Mouse (Mus musculus) embryonic facial prominence, embryonic 10.5 days (tissue): ENCODE measurements at regions not wholly inside any gene's neighbourhood (a gene's known extent, or its start where the extent isn't known, plus 50 kb on each side); places are given as distances from the start of the nearest gene placed in this dataset.

ENCODE experiments used
- DNase-seq: peaks from one replicate; pipeline ENCODE4 v3.0.0-alpha.2; 2017; ENCODE audit warnings: low spot score
- H3K27ac ChIP-seq: fragments of 300-500 bp; sonication (generic); replicated peaks from 2 replicates; pipeline ENCODE4 v1.5.1; 2016; ENCODE audit warnings: mild to moderate bottlenecking
- H3K27me3 ChIP-seq: fragments of 300-500 bp; sonication (generic); replicated peaks from 2 replicates; pipeline ENCODE4 v1.6.1; 2016; ENCODE audit warnings: low read depth, mild to moderate bottlenecking; ENCODE audit not compliant: poor library complexity, severe bottlenecking
- H3K36me3 ChIP-seq: fragments of 300-500 bp; sonication (generic); replicated peaks from 2 replicates; pipeline ENCODE4 v1.6.1; 2016; ENCODE audit warnings: mild to moderate bottlenecking, moderate library complexity
- H3K4me1 ChIP-seq: fragments of 300-500 bp; sonication (generic); 2 replicates; pipeline ENCODE4 v1.6.1; 2016
- H3K4me3 ChIP-seq: fragments of 300-500 bp; sonication (generic); 2 replicates; pipeline ENCODE4 v1.5.1; 2016; ENCODE audit warnings: mild to moderate bottlenecking, moderate library complexity
- H3K9me3 ChIP-seq: fragments of 300-500 bp; sonication (generic); 2 replicates; pipeline ENCODE4 v1.6.1; 2016; ENCODE audit warnings: mild to moderate bottlenecking
- WGBS: fragments of 180-500 bp; shearing (Covaris S2); methylation state at CpG from one replicate; pipeline ENCODE4 v1.1.7; 2016; 5-methylcytosine and 5-hydroxymethylcytosine counted together

- H3K27ac ChIP-seq = no peak overlapping the region
- 85% methylated on average over 3 of the region's 3 CpGs for WGBS
- H3K27me3 ChIP-seq = no peaks in the 10 kb centered on the region
- H3K4me3 ChIP-seq = no peak overlapping the region
- H3K36me3 ChIP-seq = no peaks in the 10 kb centered on the region
- H3K9me3 ChIP-seq = no peaks in the 10 kb centered on the region
- DNase-seq = no peak
- H3K4me1 ChIP-seq = 0 out of 2 replicates have a peak, but pooled peaks cover 3% of the 10 kb centered on the region
Observed at GRCm38 (mm10) chr1:137561686-137562085, 601.4 kb upstream of the Nr5a2 start.

GRCm38 (mm10) chr1:137560389-137561268 lies 600.4 kb upstream of the Nr5a2 start:
- Histone ChIP-seq H3K27me3 (no peaks in the 10 kb centered on the region), H3K4me3 (no peak overlapping the region), H3K36me3 (no peaks in the 10 kb centered on the region), H3K27ac (no peak overlapping the region), H3K9me3 (no peaks in the 10 kb centered on the region), H3K4me1 (0 out of 2 replicates have a peak, but pooled peaks cover 3% of the 10 kb centered on the region)
- WGBS = 66% methylated on average over 11 of the region's 11 CpGs
- no peak for DNase-seq

- no peak overlapping the region for H3K27ac ChIP-seq
- no peaks in the 10 kb centered on the region for H3K27me3 ChIP-seq
- DNase-seq = no peak
- WGBS = 96% methylated on average over 1 of the region's 1 CpGs
- H3K4me3 ChIP-seq = no peak overlapping the region
- no peaks in the 10 kb centered on the region for H3K9me3 ChIP-seq
- no peaks in the 10 kb centered on the region for H3K4me1 ChIP-seq
- H3K36me3 ChIP-seq = no peaks in the 10 kb centered on the region
Observed at GRCm38 (mm10) chr1:137549659-137550058, 589.4 kb upstream of the Nr5a2 start.

- Histone ChIP-seq H3K4me1 (no peaks in the 10 kb centered on the region), H3K27me3 (no peaks in the 10 kb centered on the region), H3K27ac (no peak overlapping the region), H3K4me3 (no peak overlapping the region), H3K9me3 (no peaks in the 10 kb centered on the region), H3K36me3 (no peaks in the 10 kb centered on the region)
- DNase-seq = no peak
Observed at GRCm38 (mm10) chr1:137545666-137546065, 585.4 kb upstream of the Nr5a2 start.

GRCm38 (mm10) chr1:137543828-137544227 lies 583.6 kb upstream of the Nr5a2 start:
- no peak overlapping the region for H3K27ac ChIP-seq
- no peaks in the 10 kb centered on the region for H3K27me3 ChIP-seq
- H3K4me1 ChIP-seq = no peaks in the 10 kb centered on the region
- WGBS = 90% methylated on average over 3 of the region's 3 CpGs
- no peak overlapping the region for H3K4me3 ChIP-seq
- H3K36me3 ChIP-seq = no peaks in the 10 kb centered on the region
- no peak for DNase-seq
- H3K9me3 ChIP-seq = no peaks in the 10 kb centered on the region

GRCm38 (mm10) chr1:137541453-137541852 lies 581.2 kb upstream of the Nr5a2 start:
- no peaks in the 10 kb centered on the region for H3K27me3 ChIP-seq
- no peaks in the 10 kb centered on the region for H3K36me3 ChIP-seq
- no peak overlapping the region for H3K27ac ChIP-seq
- WGBS = 85% methylated on average over 9 of the region's 9 CpGs
- H3K4me1 ChIP-seq = no peaks in the 10 kb centered on the region
- no peak for DNase-seq
- H3K9me3 ChIP-seq = no peaks in the 10 kb centered on the region
- H3K4me3 ChIP-seq = no peak overlapping the region

GRCm38 (mm10) chr1:137539424-137540116 lies 579.3 kb upstream of the Nr5a2 start:
- Histone ChIP-seq H3K4me1 (no peaks in the 10 kb centered on the region), H3K36me3 (no peaks in the 10 kb centered on the region), H3K27ac (no peak overlapping the region), H3K4me3 (no peak overlapping the region), H3K27me3 (no peaks in the 10 kb centered on the region), H3K9me3 (no peaks in the 10 kb centered on the region)
- no peak for DNase-seq
- WGBS = 72% methylated on average over 12 of the region's 12 CpGs

GRCm38 (mm10) chr1:137514750-137515149 lies 554.5 kb upstream of the Nr5a2 start:
- Histone ChIP-seq H3K36me3 (no peaks in the 10 kb centered on the region), H3K27me3 (no peaks in the 10 kb centered on the region), H3K4me1 (peaks cover 3% of the 10 kb centered on the region; the same call in 1 of the 2 replicates), H3K9me3 (no peaks in the 10 kb centered on the region), H3K4me3 (no peak overlapping the region), H3K27ac (no peak overlapping the region)
- no peak for DNase-seq
- WGBS = 93% methylated on average over 2 of the region's 2 CpGs

- WGBS = 57% methylated on average over 8 of the region's 8 CpGs
- no peaks in the 10 kb centered on the region for H3K9me3 ChIP-seq
- no peaks in the 10 kb centered on the region for H3K36me3 ChIP-seq
- H3K4me1 ChIP-seq = 0 out of 2 replicates have a peak, but pooled peaks cover 4% of the 10 kb centered on the region
- DNase-seq = no peak
- no peaks in the 10 kb centered on the region for H3K27me3 ChIP-seq
- H3K27ac ChIP-seq = no peak overlapping the region
- no peak overlapping the region for H3K4me3 ChIP-seq
Observed at GRCm38 (mm10) chr1:137503704-137504422, 543.6 kb upstream of the Nr5a2 start.

- no peak overlapping the region for H3K27ac ChIP-seq
- H3K4me3 ChIP-seq = no peak overlapping the region
- H3K36me3 ChIP-seq = no peaks in the 10 kb centered on the region
- no peak for DNase-seq
- H3K27me3 ChIP-seq = no peaks in the 10 kb centered on the region
- H3K9me3 ChIP-seq = no peaks in the 10 kb centered on the region
- H3K4me1 ChIP-seq = no peaks in the 10 kb centered on the region
- WGBS = 91% methylated on average over 5 of the region's 5 CpGs
Observed at GRCm38 (mm10) chr1:137488226-137488625, 528.0 kb upstream of the Nr5a2 start.

GRCm38 (mm10) chr1:137478459-137478858 lies 518.2 kb upstream of the Nr5a2 start:
- H3K4me3 ChIP-seq = no peak overlapping the region
- no peak overlapping the region for H3K27ac ChIP-seq
- H3K36me3 ChIP-seq = no peaks in the 10 kb centered on the region
- DNase-seq = no peak
- H3K27me3 ChIP-seq = no peaks in the 10 kb centered on the region
- H3K9me3 ChIP-seq = no peaks in the 10 kb centered on the region
- WGBS = 85% methylated on average over 1 of the region's 1 CpGs
- 0 out of 2 replicates have a peak, but pooled peaks cover 4% of the 10 kb centered on the region for H3K4me1 ChIP-seq

- H3K36me3 ChIP-seq = no peaks in the 10 kb centered on the region
- H3K4me1 ChIP-seq = 0 out of 2 replicates have a peak, but pooled peaks cover 4% of the 10 kb centered on the region
- H3K27ac ChIP-seq = no peak overlapping the region
- H3K27me3 ChIP-seq = no peaks in the 10 kb centered on the region
- DNase-seq = no peak
- WGBS = 84% methylated on average over 3 of the region's 3 CpGs
- no peak overlapping the region for H3K4me3 ChIP-seq
- H3K9me3 ChIP-seq = no peaks in the 10 kb centered on the region
Observed at GRCm38 (mm10) chr1:137477239-137477638, 517.0 kb upstream of the Nr5a2 start.
